Mouse (Mus musculus) liver, embryonic 15.5 days (tissue): ENCODE data around the gene Lrrc42. TPM values are rescaled to one million over a fixed set of nuclear protein-coding genes. Genes with fewer than 3 reads are reported as not detected.

Source experiments
- ATAC-seq: fragments of 200-750 bp; cut with Nextera tagmentation; 2 replicates; pipeline ENCODE4 v1.8.0; 2017; ENCODE audit warnings: moderate number of reproducible peaks, mild to moderate bottlenecking, moderate library complexity; ENCODE audit not compliant: insufficient read depth
- H3K27ac ChIP-seq: fragments of 300-500 bp; sonication (generic); replicated peaks from 2 replicates; pipeline ENCODE4 v1.5.1; 2015; ENCODE audit warnings: mild to moderate bottlenecking, inconsistent platforms
- H3K27me3 ChIP-seq: fragments of 300-500 bp; sonication (generic); 2 replicates; pipeline ENCODE4 v1.6.1; 2015; ENCODE audit warnings: mild to moderate bottlenecking, inconsistent platforms
- H3K36me3 ChIP-seq: fragments of 300-500 bp; sonication (generic); replicated peaks from 2 replicates; pipeline ENCODE4 v1.6.1; 2015; ENCODE audit warnings: moderate library complexity, mild to moderate bottlenecking, inconsistent platforms
- H3K4me1 ChIP-seq: fragments of 300-500 bp; sonication (generic); replicated peaks from 2 replicates; pipeline ENCODE4 v1.6.1; 2015; ENCODE audit warnings: inconsistent platforms
- H3K4me2 ChIP-seq: fragments of 300-500 bp; sonication (generic); 2 replicates; pipeline ENCODE4 v1.6.1; 2015; ENCODE audit warnings: moderate library complexity, mild to moderate bottlenecking, inconsistent platforms
- H3K4me3 ChIP-seq: fragments of 300-500 bp; sonication (generic); replicated peaks from 2 replicates; pipeline ENCODE4 v1.5.1; 2015; ENCODE audit warnings: mild to moderate bottlenecking, inconsistent platforms
- H3K9ac ChIP-seq: fragments of 300-500 bp; sonication (generic); 2 replicates; pipeline ENCODE4 v1.6.1; 2015; ENCODE audit warnings: moderate library complexity, mild to moderate bottlenecking, inconsistent platforms
- H3K9me3 ChIP-seq: fragments of 300-500 bp; sonication (generic); replicated peaks from 2 replicates; pipeline ENCODE4 v1.6.1; 2016; ENCODE audit warnings: inconsistent platforms
- WGBS: fragments of 180-500 bp; shearing (Covaris S2); methylation state at CpG from one replicate; pipeline ENCODE4 v1.1.7; 2015; ENCODE audit warnings: mixed read lengths; ENCODE audit not compliant: insufficient replicate concordance; 5-methylcytosine and 5-hydroxymethylcytosine counted together
- polyA plus RNA-seq: library from polyadenylated mRNA; unstranded; fragments of >200 nt; fragmentation: Nextera tagmentation; extraction: Ambion mirVana; gene quantifications from 2 replicates; pipeline ENCODE4 v1.2.1, GENCODE M21; 2015

Lrrc42 gene
- polyA plus RNA-seq, 1 experiment from 2014 or later = 13.7 TPM

GRCm38 (mm10) chr4:107248061-107248460 lies 5.3 kb downstream of the Lrrc42 start:
- Histone ChIP-seq H3K9ac (no peak overlapping the region), H3K4me3 (no peak overlapping the region), H3K9me3 (no peaks in the 10 kb centered on the region), H3K27me3 (no peaks in the 10 kb centered on the region), H3K4me2 (no peak overlapping the region), H3K36me3 (no peaks in the 10 kb centered on the region), H3K27ac (no peak overlapping the region), H3K4me1 (peaks cover 51% of the 10 kb centered on the region)
- ATAC-seq = no peak
- 74% methylated on average over 3 of the region's 3 CpGs for WGBS

GRCm38 (mm10) chr4:107247110-107247509 lies 6.2 kb downstream of the Lrrc42 start:
- no peak overlapping the region for H3K9ac ChIP-seq
- no peaks in the 10 kb centered on the region for H3K27me3 ChIP-seq
- H3K9me3 ChIP-seq = no peaks in the 10 kb centered on the region
- no peak overlapping the region for H3K4me3 ChIP-seq
- no peaks in the 10 kb centered on the region for H3K36me3 ChIP-seq
- ATAC-seq = no peak
- peaks cover 42% of the 10 kb centered on the region for H3K4me1 ChIP-seq
- H3K4me2 ChIP-seq = no peak overlapping the region
- no peak overlapping the region for H3K27ac ChIP-seq
- 61% methylated on average over 9 of the region's 9 CpGs for WGBS

GRCm38 (mm10) chr4:107246040-107246439 lies 7.3 kb downstream of the Lrrc42 start:
- no peak overlapping the region for H3K4me3 ChIP-seq
- H3K4me2 ChIP-seq = no peak overlapping the region
- peaks cover under 1% of the 10 kb centered on the region; the same call in 1 of the 2 replicates for H3K36me3 ChIP-seq
- 59% methylated on average over 1 of the region's 1 CpGs for WGBS
- ATAC-seq = no peak
- H3K27me3 ChIP-seq = no peaks in the 10 kb centered on the region
- no peaks in the 10 kb centered on the region for H3K9me3 ChIP-seq
- H3K4me1 ChIP-seq = peaks cover 32% of the 10 kb centered on the region
- no peak overlapping the region for H3K27ac ChIP-seq
- no peak overlapping the region for H3K9ac ChIP-seq

- 65% methylated on average over 2 of the region's 2 CpGs for WGBS
- Histone ChIP-seq H3K27ac (no peak overlapping the region; the same call in 1 of the 2 replicates), H3K4me3 (no peak overlapping the region), H3K9ac (no peak overlapping the region), H3K4me1 (peaks cover 29% of the 10 kb centered on the region), H3K36me3 (peaks cover 7% of the 10 kb centered on the region), H3K27me3 (no peaks in the 10 kb centered on the region), H3K4me2 (no peak overlapping the region), H3K9me3 (no peaks in the 10 kb centered on the region)
- ATAC-seq = no peak
Observed at GRCm38 (mm10) chr4:107245368-107245767, 8.0 kb downstream of the Lrrc42 start.

- no peaks in the 10 kb centered on the region for H3K27me3 ChIP-seq
- 79% methylated on average over 6 of the region's 6 CpGs for WGBS
- H3K9me3 ChIP-seq = no peaks in the 10 kb centered on the region
- no peak overlapping the region for H3K4me3 ChIP-seq
- H3K27ac ChIP-seq = no peak overlapping the region
- no peak for ATAC-seq
- H3K4me1 ChIP-seq = peaks cover 15% of the 10 kb centered on the region
- no peak overlapping the region for H3K9ac ChIP-seq
- no peak overlapping the region for H3K4me2 ChIP-seq
- peaks cover 18% of the 10 kb centered on the region for H3K36me3 ChIP-seq
Observed at GRCm38 (mm10) chr4:107243365-107244333, 9.7 kb downstream of the Lrrc42 start.

- Histone ChIP-seq H3K4me3 (no peak overlapping the region), H3K4me2 (no peak overlapping the region), H3K36me3 (peaks cover 31% of the 10 kb centered on the region), H3K27me3 (no peaks in the 10 kb centered on the region), H3K4me1 (peaks cover 5% of the 10 kb centered on the region; the same call in 1 of the 2 replicates), H3K9ac (no peak overlapping the region), H3K27ac (no peak overlapping the region), H3K9me3 (no peaks in the 10 kb centered on the region)
- 85% methylated on average over 6 of the region's 6 CpGs for WGBS
- ATAC-seq = no peak
Observed at GRCm38 (mm10) chr4:107240196-107240595, 13.1 kb downstream of the Lrrc42 start.

GRCm38 (mm10) chr4:107238253-107238652 lies 15.1 kb downstream of the Lrrc42 start:
- Histone ChIP-seq H3K9ac (no peak overlapping the region), H3K27me3 (no peaks in the 10 kb centered on the region), H3K4me3 (no peak overlapping the region), H3K27ac (no peak overlapping the region), H3K9me3 (no peaks in the 10 kb centered on the region), H3K4me2 (no peak overlapping the region), H3K36me3 (peaks cover 48% of the 10 kb centered on the region), H3K4me1 (no peaks in the 10 kb centered on the region)
- WGBS = 76% methylated on average over 2 of the region's 2 CpGs
- no peak for ATAC-seq

GRCm38 (mm10) chr4:107232219-107232618 lies 21.1 kb downstream of the Lrrc42 start:
- Histone ChIP-seq H3K4me2 (no peak overlapping the region), H3K9ac (no peak overlapping the region), H3K27me3 (no peaks in the 10 kb centered on the region), H3K36me3 (peaks cover 37% of the 10 kb centered on the region), H3K4me3 (no peak overlapping the region), H3K9me3 (no peaks in the 10 kb centered on the region), H3K4me1 (peaks cover 4% of the 10 kb centered on the region; the same call in 1 of the 2 replicates), H3K27ac (no peak overlapping the region)
- no peak for ATAC-seq
- 72% methylated on average over 3 of the region's 3 CpGs for WGBS

- Histone ChIP-seq H3K9ac (no peak overlapping the region), H3K9me3 (no peaks in the 10 kb centered on the region), H3K4me2 (no peak overlapping the region), H3K27me3 (no peaks in the 10 kb centered on the region), H3K36me3 (no peaks in the 10 kb centered on the region), H3K27ac (no peak overlapping the region), H3K4me1 (peaks cover 18% of the 10 kb centered on the region), H3K4me3 (no peak overlapping the region)
- no peak for ATAC-seq
- WGBS = 28% methylated on average over 2 of the region's 2 CpGs
Observed at GRCm38 (mm10) chr4:107226313-107226712, 27.0 kb downstream of the Lrrc42 start.

GRCm38 (mm10) chr4:107223225-107224204 lies 29.8 kb downstream of the Lrrc42 start:
- ATAC-seq = peak; percentile 61; the same call in 1 of the 2 replicates
- Histone ChIP-seq H3K27ac (no peak overlapping the region), H3K9me3 (no peaks in the 10 kb centered on the region), H3K4me3 (no peak overlapping the region), H3K4me2 (no peak overlapping the region), H3K36me3 (no peaks in the 10 kb centered on the region), H3K4me1 (peaks cover 29% of the 10 kb centered on the region), H3K27me3 (no peaks in the 10 kb centered on the region), H3K9ac (no peak overlapping the region)
- WGBS = 64% methylated on average over 11 of the region's 11 CpGs

GRCm38 (mm10) chr4:107221524-107221923 lies 31.8 kb downstream of the Lrrc42 start:
- no peaks in the 10 kb centered on the region for H3K9me3 ChIP-seq
- no peak overlapping the region for H3K4me3 ChIP-seq
- H3K4me2 ChIP-seq = no peak overlapping the region
- ATAC-seq = no peak
- no peak overlapping the region for H3K9ac ChIP-seq
- no peaks in the 10 kb centered on the region for H3K36me3 ChIP-seq
- no peak overlapping the region for H3K27ac ChIP-seq
- H3K27me3 ChIP-seq = no peaks in the 10 kb centered on the region
- WGBS = 74% methylated on average over 5 of the region's 5 CpGs
- H3K4me1 ChIP-seq = peaks cover 49% of the 10 kb centered on the region
